Mouse (Mus musculus): ENCODE measurements at regions not wholly inside any gene's neighbourhood (a gene's known extent, or its start where the extent isn't known, plus 50 kb on each side); places are given as distances from the start of the nearest gene placed in this dataset.

DNA sequence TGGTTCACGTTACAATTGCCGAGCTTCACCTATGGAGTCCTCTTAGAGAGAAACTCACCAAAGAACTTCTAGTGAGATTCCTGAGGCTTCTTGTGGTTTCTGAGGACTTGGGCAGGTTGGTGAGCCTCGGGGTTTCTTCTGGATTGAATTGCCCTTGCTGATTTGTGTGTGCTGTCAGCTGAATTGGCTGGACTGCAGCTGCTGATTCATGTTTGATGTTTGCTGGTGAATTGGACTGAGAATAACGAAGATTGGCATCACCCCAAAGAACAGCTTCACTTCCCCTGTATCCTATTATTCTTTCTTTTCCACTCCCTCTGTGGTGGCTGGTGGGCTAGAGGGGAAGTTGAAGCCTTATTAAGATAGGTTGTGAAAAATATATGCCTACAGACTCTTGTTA lies 158.4 kb downstream of the Syk start:
- no peaks in the 10 kb centered on the region for H3K9me3 ChIP-seq
- H3K27ac ChIP-seq (replicated peaks) = no peak overlapping the region
- no peak overlapping the region for H3K9ac ChIP-seq (replicated peaks)
- no peaks in the 10 kb centered on the region for H3K36me3 ChIP-seq
- no peak for ATAC-seq (replicated peaks)
- no peak overlapping the region for H3K4me2 ChIP-seq (replicated peaks)
- 63% methylated on average over 4 of the region's 4 CpGs for WGBS
- no peaks in the 10 kb centered on the region for H3K4me1 ChIP-seq
- H3K27me3 ChIP-seq = no peaks in the 10 kb centered on the region
- H3K4me3 ChIP-seq = no peak overlapping the region

DNA sequence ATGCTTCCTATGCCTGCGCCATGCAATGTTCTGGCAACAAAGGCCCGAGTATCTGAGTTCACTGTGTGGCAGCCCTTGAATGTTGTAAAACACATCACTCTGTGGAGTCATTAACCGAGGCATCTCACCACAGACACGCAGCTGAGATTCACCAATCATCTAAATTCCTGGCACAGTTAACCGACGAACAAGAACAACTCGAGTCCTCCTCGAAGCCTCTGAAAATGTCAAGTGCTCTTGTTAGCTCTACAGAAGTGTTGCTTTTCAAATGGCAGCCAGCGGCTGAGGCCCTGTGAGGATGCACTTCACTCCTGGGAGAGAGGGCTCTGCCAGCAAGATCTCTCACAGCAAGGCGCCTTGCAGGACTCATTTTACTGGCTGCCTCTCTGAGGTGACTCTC lies 173.0 kb downstream of the Syk start:
- Histone ChIP-seq H3K4me1 (peaks cover 15% of the 10 kb centered on the region), H3K4me2 (replicated peaks) (no peak overlapping the region), H3K4me3 (no peak overlapping the region), H3K36me3 (no peaks in the 10 kb centered on the region), H3K27me3 (no peaks in the 10 kb centered on the region), H3K9me3 (no peaks in the 10 kb centered on the region), H3K27ac (replicated peaks) (no peak overlapping the region), H3K9ac (replicated peaks) (no peak overlapping the region)
- WGBS = 37% methylated on average over 10 of the region's 10 CpGs
- peak; percentile 53 for ATAC-seq (replicated peaks)

DNA sequence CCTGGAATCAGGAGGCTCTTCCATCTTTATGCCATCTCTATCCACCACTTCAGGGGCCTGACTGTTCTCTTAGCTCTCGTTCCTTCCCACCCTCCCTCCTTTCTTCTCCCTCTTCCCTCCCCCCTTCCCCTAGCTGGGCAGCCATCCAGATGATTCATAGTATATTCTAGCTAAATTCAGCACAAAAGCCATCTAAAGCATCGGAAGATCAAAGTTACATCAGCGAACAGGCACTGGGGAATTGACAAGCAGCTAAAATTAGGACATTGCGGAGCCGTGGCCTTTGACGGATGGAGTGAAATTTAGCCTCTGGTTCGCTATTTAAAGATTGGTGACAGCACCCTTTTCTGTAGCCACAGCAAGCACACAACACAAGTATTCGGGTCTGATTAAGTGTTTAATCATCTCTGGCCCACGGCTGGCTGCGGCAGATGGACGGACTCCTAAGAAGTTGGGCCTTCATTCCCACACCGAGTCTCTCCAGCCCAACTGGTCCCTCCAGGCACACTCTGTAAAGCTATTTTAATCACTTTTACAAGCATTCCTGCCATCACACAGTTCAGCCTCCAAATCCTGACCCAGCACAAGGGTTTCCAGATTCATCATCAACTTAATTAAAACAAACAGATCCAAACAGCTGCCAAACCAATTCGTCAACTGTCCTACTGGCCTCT lies 163.8 kb downstream of the Auh start:
- peak overlapping the region; percentile 57 for H3K27ac ChIP-seq (replicated peaks)
- WGBS = 16% methylated on average over 13 of the region's 13 CpGs
- no peaks in the 10 kb centered on the region for H3K27me3 ChIP-seq
- no peaks in the 10 kb centered on the region for H3K9me3 ChIP-seq
- H3K9ac ChIP-seq (replicated peaks) = no peak overlapping the region
- no peaks in the 10 kb centered on the region for H3K36me3 ChIP-seq
- ATAC-seq (replicated peaks) = peak; percentile 58
- no peak overlapping the region; the same call in 1 of the 2 replicates for H3K4me2 ChIP-seq (replicated peaks)
- H3K4me3 ChIP-seq = no peak overlapping the region
- peaks cover 18% of the 10 kb centered on the region for H3K4me1 ChIP-seq

DNA sequence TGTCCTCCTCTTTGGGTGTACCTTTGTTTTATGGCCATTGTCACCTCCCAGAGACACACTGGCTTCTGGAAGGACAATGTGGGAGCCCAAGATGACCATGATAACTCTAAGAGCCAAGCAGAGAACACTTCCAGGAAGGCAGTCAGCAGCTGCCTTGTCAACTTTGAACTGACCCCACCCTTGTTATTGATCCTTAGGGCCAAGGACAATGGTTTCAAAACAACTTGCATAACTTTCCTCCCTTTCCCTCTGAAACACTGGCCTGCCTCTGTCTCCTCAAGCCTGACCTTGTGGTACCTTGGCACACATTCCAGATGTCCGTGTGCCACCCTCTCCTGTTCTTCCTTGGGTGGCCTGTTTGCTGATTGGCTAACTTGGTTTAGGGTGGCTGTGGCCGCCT lies 163.2 kb downstream of the Auh start:
- no peaks in the 10 kb centered on the region for H3K36me3 ChIP-seq
- no peak for ATAC-seq (replicated peaks)
- 88% methylated on average over 2 of the region's 2 CpGs for WGBS
- no peak overlapping the region for H3K4me2 ChIP-seq (replicated peaks)
- H3K27ac ChIP-seq (replicated peaks) = peak overlapping the region; percentile 57; the same call in 1 of the 2 replicates
- H3K27me3 ChIP-seq = no peaks in the 10 kb centered on the region
- peaks cover 18% of the 10 kb centered on the region for H3K4me1 ChIP-seq
- H3K9me3 ChIP-seq = no peaks in the 10 kb centered on the region
- no peak overlapping the region for H3K4me3 ChIP-seq
- H3K9ac ChIP-seq (replicated peaks) = no peak overlapping the region

DNA sequence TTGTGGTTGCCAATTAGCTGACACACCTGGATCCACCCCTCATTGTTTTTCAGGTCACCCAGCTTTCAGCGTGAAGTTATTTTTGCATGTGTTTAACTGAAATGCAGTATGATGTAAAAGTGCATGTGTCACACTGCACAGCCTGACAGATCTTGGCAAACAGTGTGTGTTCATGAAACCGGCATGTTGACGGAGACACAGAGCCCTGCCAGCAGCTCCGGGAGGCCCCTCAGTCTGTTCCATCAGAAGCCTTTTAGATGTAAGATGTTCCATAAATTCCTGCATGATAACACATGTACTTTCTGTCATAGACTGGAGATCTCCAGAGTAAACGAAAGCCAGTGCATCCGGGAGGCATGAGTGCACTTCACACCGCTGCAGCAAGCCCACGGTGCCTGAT lies 159.5 kb downstream of the Auh start:
- Histone ChIP-seq H3K4me2 (replicated peaks) (no peak overlapping the region), H3K9me3 (no peaks in the 10 kb centered on the region), H3K9ac (replicated peaks) (no peak overlapping the region), H3K4me1 (peaks cover 14% of the 10 kb centered on the region), H3K36me3 (no peaks in the 10 kb centered on the region), H3K27me3 (no peaks in the 10 kb centered on the region), H3K27ac (replicated peaks) (no peak overlapping the region), H3K4me3 (no peak overlapping the region)
- WGBS = 81% methylated on average over 8 of the region's 8 CpGs
- ATAC-seq (replicated peaks) = no peak

DNA sequence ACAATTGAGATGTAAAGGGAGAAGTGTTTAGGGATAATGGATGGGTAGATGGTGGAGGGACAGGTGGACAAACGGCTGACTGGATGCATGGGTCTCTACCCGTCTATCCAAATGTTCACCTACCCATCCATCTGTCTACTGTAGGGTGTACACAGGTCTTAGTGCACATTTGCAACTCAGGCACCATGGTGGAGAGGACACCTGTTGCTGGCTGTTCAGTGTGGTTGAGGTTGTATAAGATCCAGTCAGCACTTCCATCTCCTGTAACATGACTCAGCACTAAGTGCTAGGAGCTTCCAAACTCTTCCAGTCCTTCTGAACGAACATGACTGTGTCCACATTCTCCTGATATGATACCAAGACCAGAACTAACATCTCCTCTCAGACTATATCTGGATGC lies 158.0 kb downstream of the Auh start:
- Histone ChIP-seq H3K4me3 (no peak overlapping the region), H3K36me3 (no peaks in the 10 kb centered on the region)

DNA sequence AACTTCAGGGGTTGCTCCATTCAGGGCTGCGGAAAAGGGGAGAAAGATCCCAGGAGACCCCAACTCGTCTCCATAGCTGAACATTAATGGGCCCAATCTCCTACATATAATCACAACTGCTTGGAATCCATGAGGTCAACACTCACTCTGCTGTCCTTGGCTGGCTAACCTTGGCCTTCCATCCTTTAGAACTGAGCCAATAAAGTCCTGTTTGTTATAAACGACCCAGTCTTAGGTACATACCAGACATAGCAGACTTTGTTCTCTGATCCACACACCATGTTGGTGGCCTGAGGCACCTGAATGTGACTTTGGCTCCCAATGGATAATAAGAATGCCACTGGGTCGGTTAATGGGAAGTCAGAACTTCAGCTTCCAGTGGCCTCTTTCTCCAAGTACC lies 157.4 kb downstream of the Auh start:
- no peak overlapping the region for H3K4me2 ChIP-seq (replicated peaks)
- H3K9ac ChIP-seq (replicated peaks) = no peak overlapping the region
- no peaks in the 10 kb centered on the region for H3K36me3 ChIP-seq
- H3K27ac ChIP-seq (replicated peaks) = no peak overlapping the region
- no peak overlapping the region for H3K4me3 ChIP-seq
- 77% methylated on average over 4 of the region's 4 CpGs for WGBS
- ATAC-seq (replicated peaks) = no peak
- H3K27me3 ChIP-seq = no peaks in the 10 kb centered on the region
- H3K9me3 ChIP-seq = no peaks in the 10 kb centered on the region
- H3K4me1 ChIP-seq = no peaks in the 10 kb centered on the region

More for the DNA sequence above, 158.0 kb downstream of the Auh start:
- Histone ChIP-seq H3K27me3 (no peaks in the 10 kb centered on the region), H3K9me3 (no peaks in the 10 kb centered on the region), H3K4me2 (replicated peaks) (no peak overlapping the region), H3K27ac (replicated peaks) (no peak overlapping the region), H3K4me1 (no peaks in the 10 kb centered on the region), H3K9ac (replicated peaks) (no peak overlapping the region)
- 97% methylated on average over 3 of the region's 3 CpGs for WGBS
- ATAC-seq (replicated peaks) = no peak

DNA sequence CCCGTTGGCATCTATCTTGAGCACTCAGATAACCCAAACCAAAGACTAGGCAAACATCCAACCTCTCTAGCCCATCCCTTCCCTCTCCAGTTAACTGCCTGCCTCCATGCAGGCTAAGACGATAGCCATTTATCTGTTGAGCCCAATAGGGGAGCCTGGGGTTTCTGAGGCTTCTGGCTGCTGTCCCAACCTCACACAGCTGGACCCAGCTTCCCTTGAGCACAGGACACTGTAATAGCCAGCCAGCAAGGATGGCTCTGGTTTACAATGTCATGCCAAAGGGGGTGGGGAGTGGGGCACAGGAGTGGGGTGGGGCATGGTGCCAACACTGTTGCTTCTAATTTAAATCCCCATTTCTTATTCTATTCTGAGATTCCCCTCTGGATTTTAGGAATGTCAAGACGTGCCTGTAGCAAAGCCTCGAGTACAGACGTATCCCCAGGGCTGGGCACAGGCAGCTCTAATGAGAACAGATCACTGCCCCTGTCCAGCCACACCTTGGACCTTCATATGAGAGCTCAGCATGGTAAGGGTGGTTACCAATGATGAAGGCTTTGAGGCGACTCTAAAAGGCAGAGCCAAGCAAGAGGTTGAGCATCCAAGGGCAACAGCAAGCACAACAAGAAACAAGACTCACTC lies 152.0 kb downstream of the Auh start:
- Histone ChIP-seq H3K9me3 (no peaks in the 10 kb centered on the region), H3K36me3 (no peaks in the 10 kb centered on the region), H3K4me2 (replicated peaks) (no peak overlapping the region), H3K27me3 (no peaks in the 10 kb centered on the region), H3K4me3 (no peak overlapping the region), H3K9ac (replicated peaks) (no peak overlapping the region), H3K4me1 (no peaks in the 10 kb centered on the region), H3K27ac (replicated peaks) (no peak overlapping the region)
- no peak for ATAC-seq (replicated peaks)
- WGBS = 61% methylated on average over 6 of the region's 6 CpGs

DNA sequence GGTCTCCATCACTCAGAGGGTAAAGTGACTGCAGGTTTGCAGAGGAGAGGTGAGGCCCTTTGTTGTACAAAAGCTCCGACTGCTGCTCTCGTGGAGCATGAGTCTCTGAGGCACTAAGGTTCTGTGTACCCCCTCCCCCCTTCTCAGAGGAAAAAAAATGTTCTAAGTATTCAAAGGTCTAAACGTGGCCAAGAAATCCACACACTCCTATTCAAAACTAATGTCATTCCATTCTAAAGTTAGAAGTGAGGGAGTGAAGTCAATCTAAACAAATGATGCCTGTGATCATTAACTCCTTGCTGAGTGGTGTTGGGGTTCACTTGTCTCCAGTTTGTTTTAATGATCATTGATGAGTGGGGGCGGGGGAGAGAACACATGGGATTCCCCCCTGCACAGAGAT lies 150.6 kb downstream of the Auh start:
- H3K9ac ChIP-seq (replicated peaks) = no peak overlapping the region
- ATAC-seq (replicated peaks) = no peak
- WGBS = 28% methylated on average over 4 of the region's 4 CpGs
- H3K9me3 ChIP-seq = no peaks in the 10 kb centered on the region
- H3K27ac ChIP-seq (replicated peaks) = no peak overlapping the region
- no peak overlapping the region for H3K4me2 ChIP-seq (replicated peaks)
- no peaks in the 10 kb centered on the region for H3K27me3 ChIP-seq
- H3K4me3 ChIP-seq = no peak overlapping the region
- H3K4me1 ChIP-seq = no peaks in the 10 kb centered on the region
- no peaks in the 10 kb centered on the region for H3K36me3 ChIP-seq
